Mouse (Mus musculus): ENCODE measurements around the gene Sel1l3. TPM values are rescaled to one million over a fixed set of nuclear protein-coding genes. Genes with fewer than 3 reads are reported as not detected.

Gene Sel1l3
- polyA plus RNA-seq, 1 experiment from 2014 or later: 6.5 TPM

DNA sequence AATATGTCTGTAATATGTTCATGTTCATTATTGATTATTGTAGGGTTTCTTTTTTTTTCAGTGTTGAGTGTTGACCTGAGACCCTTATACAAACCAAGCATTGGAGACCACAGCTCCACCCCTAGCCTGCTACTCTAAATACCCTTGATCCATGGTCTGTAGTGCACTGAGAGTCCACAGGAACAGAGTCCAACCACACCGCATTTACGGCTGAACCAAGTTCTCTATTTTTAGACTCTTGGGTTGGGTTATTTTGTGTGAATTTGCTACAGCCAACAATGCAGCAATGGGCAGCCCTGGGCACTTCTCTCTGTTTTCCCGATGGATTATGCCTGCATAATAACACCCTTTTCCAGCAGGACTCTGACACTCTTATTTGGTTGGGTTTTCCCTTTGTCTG is 54.6 kb downstream of the Sel1l3 start:
- ATAC-seq (ENCODE audit: low read depth): no peak
- Histone ChIP-seq H3K4me2 (ENCODE audit: low read depth, low read length) (no peak overlapping the region), H3K9me3 (ENCODE audit: control insufficient read depth, low read length) (no peaks in the 10 kb centered on the region), H3K9ac (replicated peaks; ENCODE audit: low read depth, low read length) (no peak overlapping the region), H3K27ac (ENCODE audit: low read depth, low read length) (no peak overlapping the region), H3K4me3 (ENCODE audit: low read depth, low read length) (no peak overlapping the region), H3K4me1 (ENCODE audit: control insufficient read depth, insufficient read depth, low read length) (0 out of 2 replicates have a peak, but pooled peaks cover 9% of the 10 kb centered on the region), H3K27me3 (ENCODE audit: control insufficient read depth, insufficient read depth, low read length) (no peaks in the 10 kb centered on the region), H3K36me3 (ENCODE audit: control insufficient read depth, insufficient read depth, low read length) (no peaks in the 10 kb centered on the region)
- WGBS: 85% methylated on average over 3 of the region's 3 CpGs

DNA sequence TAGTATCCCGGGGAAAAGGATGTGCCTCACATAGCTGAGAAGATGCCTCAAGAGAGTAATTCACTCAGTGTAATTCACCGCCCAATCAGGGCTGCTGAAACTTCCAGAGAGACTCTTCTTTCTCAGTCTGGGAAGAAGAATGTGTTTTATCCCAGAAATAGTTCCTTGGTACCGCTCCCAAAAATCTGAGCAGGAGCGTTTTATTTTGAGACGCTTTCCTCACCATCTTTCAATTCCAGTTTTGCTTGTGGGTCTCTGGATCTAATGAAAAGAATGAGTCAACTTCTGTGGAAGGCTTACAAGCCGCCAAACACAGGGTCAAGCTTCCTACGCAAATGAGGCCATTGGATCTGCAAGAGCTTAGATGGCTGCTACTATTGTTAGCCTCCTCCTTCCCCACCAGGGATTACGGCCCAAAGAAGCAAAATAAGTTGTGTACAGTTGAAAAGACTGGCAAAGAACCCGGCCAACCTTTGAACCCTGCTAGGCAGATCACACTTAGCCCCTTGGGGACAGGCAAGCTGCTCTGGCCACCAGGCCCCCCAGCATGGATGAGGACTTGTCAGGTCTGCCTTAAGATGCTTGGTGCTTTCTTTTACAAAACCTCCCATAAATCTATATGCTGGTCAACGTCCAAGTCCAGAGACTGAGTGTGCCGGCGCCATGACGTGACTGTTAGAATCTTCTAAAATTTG is 57.6 kb downstream of the Sel1l3 start:
- no peak for ATAC-seq (ENCODE audit: low read depth)

DNA sequence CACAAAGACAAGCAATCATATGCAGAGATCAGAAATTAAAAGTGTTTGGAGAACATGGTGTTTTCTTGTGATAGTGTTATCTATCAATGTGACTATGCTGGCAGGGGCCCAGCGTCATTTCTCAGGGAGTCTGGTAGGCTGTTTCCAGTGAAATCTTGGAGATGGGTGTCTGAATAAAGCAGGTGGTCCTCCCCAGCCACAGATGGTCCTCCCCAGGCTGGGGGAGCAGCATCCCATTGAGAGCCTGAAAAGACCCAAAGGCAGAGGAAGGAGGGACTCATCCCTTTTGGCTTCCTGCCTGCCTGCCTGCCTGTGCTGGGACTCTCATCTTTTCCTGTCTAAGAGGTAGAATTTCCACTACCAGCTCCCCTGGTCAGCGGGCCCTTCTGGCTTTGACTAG is 59.2 kb downstream of the Sel1l3 start:
- no peak for ATAC-seq (ENCODE audit: low read depth)
- 76% methylated on average over 2 of the region's 2 CpGs for WGBS
- Histone ChIP-seq H3K4me1 (ENCODE audit: control insufficient read depth, insufficient read depth, low read length) (0 out of 2 replicates have a peak, but pooled peaks cover 9% of the 10 kb centered on the region), H3K36me3 (ENCODE audit: control insufficient read depth, insufficient read depth, low read length) (no peaks in the 10 kb centered on the region), H3K9ac (replicated peaks; ENCODE audit: low read depth, low read length) (no peak overlapping the region), H3K4me3 (ENCODE audit: low read depth, low read length) (no peak overlapping the region), H3K9me3 (ENCODE audit: control insufficient read depth, low read length) (no peaks in the 10 kb centered on the region), H3K27ac (ENCODE audit: low read depth, low read length) (no peak overlapping the region), H3K4me2 (ENCODE audit: low read depth, low read length) (no peak overlapping the region), H3K27me3 (ENCODE audit: control insufficient read depth, insufficient read depth, low read length) (no peaks in the 10 kb centered on the region)

More for the DNA sequence above, 57.6 kb downstream of the Sel1l3 start:
- Histone ChIP-seq H3K9me3 (ENCODE audit: control insufficient read depth, low read length) (no peaks in the 10 kb centered on the region), H3K4me2 (ENCODE audit: low read depth, low read length) (no peak overlapping the region), H3K36me3 (ENCODE audit: control insufficient read depth, insufficient read depth, low read length) (no peaks in the 10 kb centered on the region), H3K27ac (ENCODE audit: low read depth, low read length) (no peak overlapping the region), H3K4me1 (ENCODE audit: control insufficient read depth, insufficient read depth, low read length) (0 out of 2 replicates have a peak, but pooled peaks cover 9% of the 10 kb centered on the region), H3K4me3 (ENCODE audit: low read depth, low read length) (no peak overlapping the region), H3K27me3 (ENCODE audit: control insufficient read depth, insufficient read depth, low read length) (no peaks in the 10 kb centered on the region), H3K9ac (replicated peaks; ENCODE audit: low read depth, low read length) (no peak overlapping the region)
- WGBS: 67% methylated on average over 13 of the region's 13 CpGs

DNA sequence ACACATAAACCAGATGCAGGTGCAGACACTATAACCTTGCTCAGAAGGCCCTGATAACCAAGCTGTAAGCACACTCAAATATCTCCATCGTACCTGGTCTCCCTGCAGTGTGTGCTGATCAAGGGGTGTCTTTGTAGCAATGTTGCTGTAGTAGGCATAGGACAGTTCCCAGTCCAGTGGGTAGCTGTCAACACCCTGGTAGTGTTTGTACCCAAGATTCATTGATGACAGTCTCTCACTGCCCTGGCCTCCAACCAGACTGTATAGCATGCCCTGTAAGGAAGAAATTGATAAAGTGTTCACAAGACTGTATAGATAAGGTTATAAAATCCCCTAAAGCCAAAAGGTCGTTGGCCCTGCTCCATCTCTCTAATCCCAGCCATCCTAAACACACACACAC is 59.6 kb downstream of the Sel1l3 start:
- Histone ChIP-seq H3K9ac (replicated peaks; ENCODE audit: low read depth, low read length) (no peak overlapping the region), H3K4me1 (ENCODE audit: control insufficient read depth, insufficient read depth, low read length) (0 out of 2 replicates have a peak, but pooled peaks cover 9% of the 10 kb centered on the region)
- 86% methylated on average over 2 of the region's 2 CpGs for WGBS

DNA sequence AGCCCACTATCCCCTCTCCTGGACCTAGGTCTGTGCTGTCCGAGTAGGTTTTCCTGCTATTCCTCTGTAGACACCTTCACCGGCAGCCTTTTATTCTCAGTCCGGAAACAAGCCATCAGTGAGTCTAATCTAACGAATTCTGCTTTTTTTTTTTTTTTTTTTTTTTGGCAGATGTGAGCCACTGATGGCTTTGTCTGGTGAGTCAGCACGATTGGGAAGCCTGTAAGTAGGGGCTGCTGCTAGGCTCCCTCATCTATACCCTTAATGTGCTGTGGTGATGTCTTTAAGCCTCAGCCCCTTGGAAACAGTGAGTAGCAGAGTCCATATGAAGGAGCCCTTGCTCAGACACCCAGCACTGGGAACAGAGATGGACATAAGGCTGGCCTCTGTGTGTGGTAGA is 60.6 kb downstream of the Sel1l3 start:
- H3K4me1 ChIP-seq (ENCODE audit: control insufficient read depth, insufficient read depth, low read length): 0 out of 2 replicates have a peak, but pooled peaks cover 9% of the 10 kb centered on the region
- WGBS: 83% methylated on average over 5 of the region's 5 CpGs
- H3K4me3 ChIP-seq (ENCODE audit: low read depth, low read length): no peak overlapping the region
- H3K9ac ChIP-seq (replicated peaks; ENCODE audit: low read depth, low read length): no peak overlapping the region
- H3K9me3 ChIP-seq (ENCODE audit: control insufficient read depth, low read length): no peaks in the 10 kb centered on the region
- H3K36me3 ChIP-seq (ENCODE audit: control insufficient read depth, insufficient read depth, low read length): no peaks in the 10 kb centered on the region
- H3K27ac ChIP-seq (ENCODE audit: low read depth, low read length): no peak overlapping the region
- no peak for ATAC-seq (ENCODE audit: low read depth)
- H3K4me2 ChIP-seq (ENCODE audit: low read depth, low read length): no peak overlapping the region
- H3K27me3 ChIP-seq (ENCODE audit: control insufficient read depth, insufficient read depth, low read length): no peaks in the 10 kb centered on the region

More for the DNA sequence above, 59.6 kb downstream of the Sel1l3 start:
- Histone ChIP-seq H3K4me3 (ENCODE audit: low read depth, low read length) (no peak overlapping the region), H3K27ac (ENCODE audit: low read depth, low read length) (no peak overlapping the region), H3K4me2 (ENCODE audit: low read depth, low read length) (no peak overlapping the region), H3K36me3 (ENCODE audit: control insufficient read depth, insufficient read depth, low read length) (no peaks in the 10 kb centered on the region), H3K9me3 (ENCODE audit: control insufficient read depth, low read length) (no peaks in the 10 kb centered on the region), H3K27me3 (ENCODE audit: control insufficient read depth, insufficient read depth, low read length) (no peaks in the 10 kb centered on the region)
- no peak for ATAC-seq (ENCODE audit: low read depth)

DNA sequence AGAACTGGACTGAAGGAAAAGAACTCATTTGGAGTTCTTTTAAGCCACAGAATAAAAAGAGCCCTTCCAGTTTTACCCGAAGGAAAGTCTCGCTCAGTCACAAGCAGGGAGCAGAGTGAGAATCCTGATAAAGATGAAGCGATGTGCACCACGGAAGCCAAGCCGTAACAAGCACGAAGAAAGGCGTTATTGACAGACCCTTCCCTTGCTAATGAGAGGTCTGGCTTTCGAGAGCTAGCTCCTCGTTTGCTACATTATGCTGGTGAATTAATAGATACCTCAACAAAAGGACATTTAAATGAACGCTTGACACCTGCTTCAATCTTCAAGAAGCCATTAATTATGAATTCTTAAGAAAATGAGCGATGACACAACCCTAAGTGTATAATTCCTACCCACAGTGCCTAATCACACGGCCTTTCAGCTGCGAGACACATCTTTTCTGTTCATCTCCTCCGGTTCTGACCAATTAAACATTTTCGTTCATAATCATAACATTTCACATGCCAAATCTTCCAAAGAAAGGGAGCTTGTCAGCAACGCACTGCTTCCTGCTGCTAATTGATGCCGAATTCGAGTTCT is 62.3 kb downstream of the Sel1l3 start:
- 68% methylated on average over 18 of the region's 18 CpGs for WGBS
- Histone ChIP-seq H3K4me1 (ENCODE audit: control insufficient read depth, insufficient read depth, low read length) (0 out of 2 replicates have a peak, but pooled peaks cover 9% of the 10 kb centered on the region), H3K27me3 (ENCODE audit: control insufficient read depth, insufficient read depth, low read length) (no peaks in the 10 kb centered on the region), H3K9me3 (ENCODE audit: control insufficient read depth, low read length) (no peaks in the 10 kb centered on the region), H3K27ac (ENCODE audit: low read depth, low read length) (no peak overlapping the region), H3K4me3 (ENCODE audit: low read depth, low read length) (no peak overlapping the region), H3K9ac (replicated peaks; ENCODE audit: low read depth, low read length) (no peak overlapping the region), H3K36me3 (ENCODE audit: control insufficient read depth, insufficient read depth, low read length) (no peaks in the 10 kb centered on the region), H3K4me2 (ENCODE audit: low read depth, low read length) (no peak overlapping the region)
- ATAC-seq (ENCODE audit: low read depth): no peak

DNA sequence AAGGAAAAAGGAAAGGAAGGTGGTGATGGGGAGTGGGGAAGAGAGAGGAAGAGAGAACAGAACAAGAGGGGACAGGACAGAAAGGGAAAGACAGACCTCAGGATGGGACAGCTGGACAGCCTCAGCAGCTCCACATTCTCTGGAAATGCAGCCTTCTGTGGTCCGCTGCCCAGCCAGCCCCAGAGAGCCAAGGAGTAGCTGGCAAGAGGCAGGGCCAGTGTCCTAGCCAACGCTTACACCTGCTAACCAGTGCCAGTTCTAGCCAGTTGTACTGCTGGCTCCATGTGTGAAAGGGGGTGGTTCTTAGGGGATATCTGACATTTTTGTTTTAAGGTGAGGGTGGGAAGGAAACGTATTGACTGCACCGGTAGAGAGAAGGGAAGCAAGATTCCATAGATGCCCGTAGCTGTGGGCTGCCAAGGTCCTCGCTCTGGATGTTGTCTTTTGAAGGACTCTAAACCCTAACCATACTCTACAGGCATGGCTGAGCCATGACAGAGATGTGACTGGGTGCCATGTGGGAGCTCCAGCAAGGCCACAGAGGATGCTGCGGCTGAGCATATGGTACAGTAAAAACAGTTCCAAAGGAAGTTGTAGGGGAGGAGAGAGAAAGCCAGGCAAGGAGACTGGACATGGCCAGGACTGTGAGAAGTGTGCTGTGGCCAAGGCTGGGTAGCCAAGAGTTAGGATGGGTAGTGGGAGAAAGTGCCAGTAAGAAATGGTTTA is 64.6 kb downstream of the Sel1l3 start:
- no peaks in the 10 kb centered on the region for H3K36me3 ChIP-seq (ENCODE audit: control insufficient read depth, insufficient read depth, low read length)
- WGBS: 88% methylated on average over 7 of the region's 7 CpGs
- H3K9me3 ChIP-seq (ENCODE audit: control insufficient read depth, low read length): no peaks in the 10 kb centered on the region
- no peaks in the 10 kb centered on the region for H3K27me3 ChIP-seq (ENCODE audit: control insufficient read depth, insufficient read depth, low read length)
- no peak overlapping the region for H3K4me2 ChIP-seq (ENCODE audit: low read depth, low read length)
- no peak for ATAC-seq (ENCODE audit: low read depth)
- H3K4me1 ChIP-seq (ENCODE audit: control insufficient read depth, insufficient read depth, low read length): 0 out of 2 replicates have a peak, but pooled peaks cover 4% of the 10 kb centered on the region
- H3K9ac ChIP-seq (replicated peaks; ENCODE audit: low read depth, low read length): no peak overlapping the region
- H3K27ac ChIP-seq (ENCODE audit: low read depth, low read length): no peak overlapping the region
- no peak overlapping the region for H3K4me3 ChIP-seq (ENCODE audit: low read depth, low read length)

DNA sequence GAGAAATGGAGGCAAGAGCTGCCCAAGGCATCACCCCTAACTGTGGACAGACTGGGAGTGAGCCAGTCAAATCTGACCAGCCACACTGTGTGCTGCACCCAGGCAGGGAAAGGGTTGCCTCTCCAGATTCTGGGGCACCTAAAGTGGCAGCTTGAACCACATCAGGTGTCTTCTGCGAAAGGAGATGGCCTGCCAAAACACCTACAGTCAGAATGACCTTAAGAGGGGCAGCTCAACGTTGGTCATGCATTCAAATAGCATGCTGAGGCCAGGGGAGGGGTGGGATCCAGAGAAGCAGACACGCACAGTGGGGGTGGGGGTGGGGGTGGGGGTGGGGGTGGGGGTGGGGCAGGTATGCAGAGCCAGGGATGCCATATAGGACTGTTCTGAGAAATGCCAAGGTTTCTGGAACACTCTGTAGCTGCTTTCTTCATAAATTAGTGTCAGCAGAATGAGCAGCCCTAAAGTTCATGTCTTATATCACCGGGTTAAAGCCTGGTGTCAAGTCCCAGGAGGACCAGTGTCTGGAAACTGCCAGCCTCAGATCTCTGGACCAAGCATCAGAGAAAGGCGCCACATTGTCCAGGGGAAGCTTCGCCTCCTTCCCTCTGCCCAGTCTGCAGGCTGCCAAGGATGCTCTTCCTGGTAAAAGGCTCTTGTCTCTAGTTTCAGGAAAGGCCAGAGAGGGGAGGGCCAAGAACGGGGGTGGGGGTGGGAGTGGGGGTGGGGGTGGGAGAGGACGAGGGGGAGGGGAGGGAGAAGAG is 65.4 kb downstream of the Sel1l3 start:
- 0 out of 2 replicates have a peak, but pooled peaks cover 4% of the 10 kb centered on the region for H3K4me1 ChIP-seq (ENCODE audit: control insufficient read depth, insufficient read depth, low read length)
- H3K4me2 ChIP-seq (ENCODE audit: low read depth, low read length): no peak overlapping the region
- no peak overlapping the region for H3K27ac ChIP-seq (ENCODE audit: low read depth, low read length)
- ATAC-seq (ENCODE audit: low read depth): no peak
- no peaks in the 10 kb centered on the region for H3K36me3 ChIP-seq (ENCODE audit: control insufficient read depth, insufficient read depth, low read length)
- H3K9me3 ChIP-seq (ENCODE audit: control insufficient read depth, low read length): no peaks in the 10 kb centered on the region
- H3K4me3 ChIP-seq (ENCODE audit: low read depth, low read length): no peak overlapping the region
- WGBS: 40% methylated on average over 8 of the region's 8 CpGs
- no peak overlapping the region for H3K9ac ChIP-seq (replicated peaks; ENCODE audit: low read depth, low read length)
- H3K27me3 ChIP-seq (ENCODE audit: control insufficient read depth, insufficient read depth, low read length): no peaks in the 10 kb centered on the region
